Comparison of ENCODE assay signal across 8 mouse cellular contexts in genomic region chr4:132421556-132421922, GRCm38 (mm10). TPM values are rescaled to one million over a fixed set of nuclear protein-coding genes. Genes with fewer than 3 reads are reported as not detected.
A peak's percentile ranks its signal among the peaks of the same experiment; 100 is the strongest.
DNase-seq lines count a peak whose midpoint lies in the region; ATAC-seq and TF ChIP-seq lines count a peak whose summit lies in the region.

No protein-coding gene starts in this region.

- H3K36me3 ChIP-seq in heart, embryonic 14.5 days (ENCODE audit: control insufficient read depth, insufficient read depth, low read length), result no peaks in the 10 kb centered on the region
- no peaks in the 10 kb centered on the region for H3K36me3 ChIP-seq in ES-Bruce4 (ENCODE audit: control insufficient read depth, insufficient read depth, low read length, poor library complexity, severe bottlenecking)
- H3K36me3 ChIP-seq in stomach, embryonic 15.5 days, result no peaks in the 10 kb centered on the region

- ATAC-seq in heart, embryonic 14.5 days (ENCODE audit: insufficient number of reproducible peaks, insufficient read depth, low FRiP score, low read depth), result no peak
- no peak for ATAC-seq in stomach, embryonic 15.5 days (ENCODE audit: insufficient read depth, low FRiP score, low read depth)
- ATAC-seq in megakaryocyte progenitor cell, adult 5-6 weeks (replicated peaks; ENCODE audit: poor library complexity), result no peak

- peaks cover 9 to 32% of the 10 kb centered on the region in 2 experiments for H3K4me1 ChIP-seq in heart, embryonic 14.5 days (ENCODE audit: control insufficient read depth in 2 of 2, insufficient read depth in 2 of 2, low read length in 2 of 2)
- no peaks in the 10 kb centered on the region for H3K4me1 ChIP-seq in ES-Bruce4 (ENCODE audit: control insufficient read depth, insufficient read depth, low read length)
- H3K4me1 ChIP-seq in embryonic fibroblast, embryonic 13.5 days (ENCODE audit: control insufficient read depth, insufficient read depth, low read length), result peaks cover 5% of the 10 kb centered on the region; the same call in 1 of the 2 replicates
- H3K4me1 ChIP-seq in stomach, embryonic 15.5 days, result 0 out of 2 replicates have a peak, but pooled peaks cover 16% of the 10 kb centered on the region

- WGBS in heart, embryonic 14.5 days, result under 1% methylated on average over 11 of the region's 13 CpGs
- under 1% methylated on average over 12 of the region's 13 CpGs for WGBS in stomach, embryonic 15.5 days

- intact Hi-C loops in gastrocnemius, postnatal 14 days (cut with DNase I; ENCODE audit: low total_unique reads), result no loop called here

- peak overlapping the region; percentile 93 for H3K9ac ChIP-seq in heart, embryonic 14.5 days (ENCODE audit: low read length)
- H3K9ac ChIP-seq in ES-Bruce4 (ENCODE audit: low read depth, poor library complexity, severe bottlenecking), result peak overlapping the region; percentile 65
- H3K9ac ChIP-seq in stomach, embryonic 15.5 days, result peak overlapping the region; percentile 87

- H3K9me3 ChIP-seq in heart, embryonic 14.5 days (ENCODE audit: control insufficient read depth, low read length), result no peaks in the 10 kb centered on the region
- H3K9me3 ChIP-seq in ES-Bruce4 (replicated peaks; ENCODE audit: control insufficient read depth, insufficient read depth, low read length, poor library complexity, severe bottlenecking), result no peaks in the 10 kb centered on the region
- no peaks in the 10 kb centered on the region for H3K9me3 ChIP-seq in stomach, embryonic 15.5 days

- TF ChIP-seq POLR2A in ES-Bruce4 (IDR thresholded peaks at IDR 0.05; ENCODE audit: insufficient read depth, low read length), result no peak
- no peak; the same call in 1 of the 2 replicates for TF ChIP-seq POLR2A in embryonic fibroblast, embryonic 13.5 days (IDR thresholded peaks at IDR 0.05; ENCODE audit: low read depth, low read length)

- no peaks in the 10 kb centered on the region for H3K27me3 ChIP-seq in heart, embryonic 14.5 days (ENCODE audit: control insufficient read depth, insufficient read depth, low read length)
- H3K27me3 ChIP-seq in ES-Bruce4 (ENCODE audit: control insufficient read depth, insufficient read depth, low read length, poor library complexity, severe bottlenecking), result no peaks in the 10 kb centered on the region
- H3K27me3 ChIP-seq in stomach, embryonic 15.5 days (replicated peaks), result no peaks in the 10 kb centered on the region

- H3K4me2 ChIP-seq in heart, embryonic 14.5 days (ENCODE audit: low read length), result peak overlapping the region; percentile 64
- H3K4me2 ChIP-seq in stomach, embryonic 15.5 days, result peak overlapping the region; percentile 60

- DNase-seq in heart, adult 9 months (ENCODE audit: low spot score in 2 of 2), result no peak
- peak; percentile 40 for DNase-seq in liver
- DNase-seq in gastrocnemius, postnatal 14 days, result no peak

- H3K27ac ChIP-seq in heart, embryonic 14.5 days (replicated peaks in 1 of 2; ENCODE audit: control insufficient read depth in 1 of 2, insufficient read depth in 1 of 2, low read depth in 2 of 2, low read length in 2 of 2), result peak overlapping the region; percentile 99 to 100
- peak overlapping the region; percentile 80 for H3K27ac ChIP-seq in ES-Bruce4 (ENCODE audit: insufficient read depth, low read length)
- H3K27ac ChIP-seq in embryonic fibroblast, embryonic 13.5 days (ENCODE audit: insufficient read depth, low read length), result peak overlapping the region; percentile 96
- H3K27ac ChIP-seq in stomach, embryonic 15.5 days, result peak overlapping the region; percentile 100

- no peak for TF ChIP-seq CTCF in ES-Bruce4 (IDR thresholded peaks at IDR 0.05; ENCODE audit: low read depth, low read length)
- no peak for TF ChIP-seq CTCF in embryonic fibroblast, embryonic 13.5 days (IDR thresholded peaks at IDR 0.05; ENCODE audit: borderline replicate concordance, insufficient read depth, low read length)

- TF ChIP-seq EP300 in ES-Bruce4 (IDR thresholded peaks at IDR 0.05; ENCODE audit: insufficient read depth, low read depth, low read length), result no peak

- peak overlapping the region; percentile 49 to 93 for H3K4me3 ChIP-seq in heart, embryonic 14.5 days (ENCODE audit: control insufficient read depth in 1 of 2, insufficient read depth in 1 of 2, low read depth in 1 of 2, low read length in 2 of 2)
- H3K4me3 ChIP-seq in ES-Bruce4 (ENCODE audit: low read depth, low read length), result peak overlapping the region; percentile 91
- peak overlapping the region; percentile 76 for H3K4me3 ChIP-seq in embryonic fibroblast, embryonic 13.5 days (ENCODE audit: insufficient read depth, low read length)
- peak overlapping the region; percentile 95 for H3K4me3 ChIP-seq in stomach, embryonic 15.5 days (replicated peaks)

RNA-seq across cellular contexts. Expression of gene Phactr4, which starts 0.8 kb away (rescaled TPM):
- 19.3 and 20.2 TPM in 2 replicates for polyA plus RNA-seq in heart, embryonic 14.5 days (2014; fragmentation: Nextera tagmentation; extraction: Ambion mirVana)
- 31.5 and 35.1 TPM in 2 replicates for polyA plus RNA-seq in ES-Bruce4 (2011; ENCODE audit: insufficient read depth, insufficient read length, low read depth, missing spikeins)
- polyA plus RNA-seq in embryonic fibroblast, embryonic 13.5 days (2011; ENCODE audit: insufficient read length, low read depth, missing spikeins), result 28.5 and 33.5 TPM in 2 replicates
- polyA plus RNA-seq in stomach, embryonic 15.5 days (2015; fragmentation: Nextera tagmentation; extraction: Ambion mirVana), result 21.1 and 22.6 TPM in 2 replicates
- 10 to 100 TPM; 13.2 to 13.3 TPM for total RNA-seq in gastrocnemius, postnatal 14 days (2021)
- 28.4 and 34.7 TPM in 2 replicates for total RNA-seq in megakaryocyte progenitor cell, adult 5-6 weeks (2015)
- total RNA-seq in megakaryocyte progenitor cell, adult 5-6 weeks (2017), result 8.9 and 10.1 TPM in 2 replicates

RNA-seq across cellular contexts. Expression of gene Med18, which starts 42.2 kb away (rescaled TPM):
- polyA plus RNA-seq in heart, embryonic 14.5 days (2014; fragmentation: Nextera tagmentation; extraction: Ambion mirVana), result 12.1 and 13.0 TPM in 2 replicates
- 22.5 and 24.4 TPM in 2 replicates for polyA plus RNA-seq in ES-Bruce4 (2011; ENCODE audit: insufficient read depth, insufficient read length, low read depth, missing spikeins)
- polyA plus RNA-seq in embryonic fibroblast, embryonic 13.5 days (2011; ENCODE audit: insufficient read length, low read depth, missing spikeins), result 7.1 and 10.4 TPM in 2 replicates
- 22.0 and 23.4 TPM in 2 replicates for polyA plus RNA-seq in stomach, embryonic 15.5 days (2015; fragmentation: Nextera tagmentation; extraction: Ambion mirVana)
- 1 to 10 TPM; 3.8 to 5.2 TPM for total RNA-seq in gastrocnemius, postnatal 14 days (2021)
- total RNA-seq in megakaryocyte progenitor cell, adult 5-6 weeks (2015), result 11.1 and 18.4 TPM in 2 replicates
- 10.9 and 16.9 TPM in 2 replicates for total RNA-seq in megakaryocyte progenitor cell, adult 5-6 weeks (2017)
